Mouse (Mus musculus) CD8-positive naive resting alpha-beta T cell, adult 2 months (primary cell): ENCODE measurements around the gene Vmn1r215.
"Not testable (repeated sequence)": the region's sequence is repeated elsewhere in the genome, so short reads cannot be mapped to it uniquely, and the experiment has no call there.

Experiments
- DNase-seq, 2 experiments: peaks; one replicate each; pipeline ENCODE4 v3.0.0; 2022; ENCODE audit warnings: low read depth in 2 of 2, low spot score in 2 of 2

Vmn1r215 gene

GRCm38 (mm10) chr13:23067725-23068124 lies at the start of gene Vmn1r215:
TSS of gene Vmn1r215 (plus strand) at chr13:23068025.
- no peak for DNase-seq

GRCm38 (mm10) chr13:23018158-23018557 lies 49.7 kb upstream of the Vmn1r215 start:
- DNase-seq: no peak

GRCm38 (mm10) chr13:23024812-23025211 lies 43.0 kb upstream of the Vmn1r215 start:
- DNase-seq: no peak

- DNase-seq: no peak
These were observed 37.7 kb upstream of the Vmn1r215 start, which contains the start of gene Vmn1r214 for GRCm38 (mm10) chr13:23030118-23030517. TSS of gene Vmn1r214 (plus strand) at chr13:23030418.

- no peak for DNase-seq
These were observed 10.0 kb upstream of the Vmn1r215 start for GRCm38 (mm10) chr13:23057778-23058177.

GRCm38 (mm10) chr13:23069312-23069711 lies 1.5 kb downstream of the Vmn1r215 start:
- no peak for DNase-seq

- DNase-seq: no peak
These were observed 26.6 kb downstream of the Vmn1r215 start for GRCm38 (mm10) chr13:23094386-23094785.

GRCm38 (mm10) chr13:23118126-23118525 lies 50.3 kb downstream of the Vmn1r215 start, which contains the start of gene Vmn1r217:
TSS of gene Vmn1r217 (minus strand) at chr13:23118226.
- DNase-seq: not testable (repeated sequence)

- no peak for DNase-seq
These were observed 52.8 kb downstream of the Vmn1r215 start for GRCm38 (mm10) chr13:23120611-23121010.
